In the genomic region with DNA sequence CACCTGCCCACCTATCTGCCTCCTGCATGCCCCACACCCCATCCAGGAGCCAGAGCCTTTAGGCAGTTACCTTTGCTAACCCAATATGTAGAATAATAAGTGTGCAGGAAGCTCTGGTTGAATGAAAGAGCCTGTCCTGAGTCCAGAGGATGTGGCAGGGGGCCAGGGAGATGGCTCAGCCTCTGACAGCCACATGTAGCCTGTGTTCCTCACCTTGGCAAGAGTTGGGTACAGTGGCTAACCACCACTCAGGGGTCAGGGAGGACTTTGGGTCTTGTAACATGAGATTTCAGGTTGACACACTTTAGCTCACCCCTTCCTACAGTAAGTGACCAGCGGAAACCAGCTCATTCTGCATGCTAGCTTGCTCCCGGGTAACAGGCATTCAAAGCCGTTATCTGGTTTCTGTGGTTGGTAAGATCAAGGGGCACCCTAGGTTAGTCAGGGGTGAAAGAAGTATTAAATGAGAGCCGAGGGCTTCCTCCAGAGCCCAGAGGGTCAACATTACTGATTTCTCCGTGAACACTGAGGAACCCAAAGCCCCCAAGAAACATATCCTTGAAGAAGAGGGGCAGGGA, we compare ENCODE assay signal across 8 mouse cellular contexts.
DNase-seq lines count a peak whose midpoint lies in the region; ATAC-seq and TF ChIP-seq lines count a peak whose summit lies in the region.

No protein-coding gene starts in this region.

- H3K9ac ChIP-seq in heart, adult 2 months (ENCODE audit: low read depth, low read length) = no peak overlapping the region; the same call in 1 of the 2 replicates
- no peak overlapping the region for H3K9ac ChIP-seq in lung, postnatal 0 days (replicated peaks; ENCODE audit: low read depth)
- H3K9ac ChIP-seq in hindbrain, embryonic 15.5 days = no peak overlapping the region
- no peak overlapping the region for H3K9ac ChIP-seq in stomach, embryonic 14.5 days (replicated peaks; ENCODE audit: low read depth, low read length)

- peak overlapping the region; percentile 54 for H3K27ac ChIP-seq in heart, adult 2 months
- H3K27ac ChIP-seq in lung, postnatal 0 days (ENCODE audit: low read length) = peak overlapping the region; percentile 43; the same call in 1 of the 2 replicates
- peak overlapping the region; percentile 32 for H3K27ac ChIP-seq in hindbrain, embryonic 15.5 days (replicated peaks)
- H3K27ac ChIP-seq in stomach, embryonic 14.5 days (ENCODE audit: low read length) = peak overlapping the region; percentile 69; the same call in 1 of the 2 replicates

- intact Hi-C loops in heart, adult 2 months (cut with DNase I) = loop anchor here (2.0 kb wide), 1 partner anchor 19 kb away; no protein-coding TSS in a partner anchor
- intact Hi-C loops in heart, postnatal 36 days (cut with DNase I) = no loop called here

- TF ChIP-seq CTCF in heart, adult 2 months (IDR thresholded peaks at IDR 0.05) = no peak
- TF ChIP-seq CTCF in lung, postnatal 0 days (IDR thresholded peaks at IDR 0.05) = no peak

- no peak for TF ChIP-seq POLR2A in heart, adult 2 months (IDR thresholded peaks at IDR 0.05; ENCODE audit: insufficient read depth, low read depth, low read length)

- H3K79me2 ChIP-seq in heart, adult 2 months (replicated peaks; ENCODE audit: control insufficient read depth, insufficient read depth, low read length) = no peaks in the 10 kb centered on the region; the same call in 1 of the 2 replicates

- H3K9me3 ChIP-seq in lung, postnatal 0 days (ENCODE audit: low read length) = no peaks in the 10 kb centered on the region
- no peaks in the 10 kb centered on the region for H3K9me3 ChIP-seq in hindbrain, embryonic 15.5 days
- no peaks in the 10 kb centered on the region for H3K9me3 ChIP-seq in stomach, embryonic 14.5 days (ENCODE audit: control insufficient read depth, low read depth, low read length)

- H3K4me2 ChIP-seq in lung, postnatal 0 days (replicated peaks; ENCODE audit: low read depth, low read length) = no peak overlapping the region
- no peak overlapping the region for H3K4me2 ChIP-seq in hindbrain, embryonic 15.5 days
- no peak overlapping the region for H3K4me2 ChIP-seq in stomach, embryonic 14.5 days (replicated peaks; ENCODE audit: low read depth, low read length)

- DNase-seq in heart, adult 2 months = peak in 1 of 2 experiments; percentile 45
- DNase-seq in heart, postnatal 36 days = no peak
- peak; percentile 27 for DNase-seq in lung, postnatal 0 days (ENCODE audit: low spot score)
- no peak for DNase-seq in lung, postnatal 10 days
- DNase-seq in urinary bladder, postnatal 25 days (ENCODE audit: low spot score) = no peak
- no peak for DNase-seq in retina, postnatal 1 day

- H3K4me3 ChIP-seq in heart, adult 2 months = no peak overlapping the region
- H3K4me3 ChIP-seq in lung, postnatal 0 days (ENCODE audit: low read depth, low read length) = no peak overlapping the region
- H3K4me3 ChIP-seq in hindbrain, embryonic 15.5 days = no peak overlapping the region
- H3K4me3 ChIP-seq in stomach, embryonic 14.5 days (ENCODE audit: low read depth, low read length) = no peak overlapping the region

- peaks cover 38% of the 10 kb centered on the region for H3K4me1 ChIP-seq in heart, adult 2 months (ENCODE audit: control insufficient read depth, insufficient read depth, low read length)
- H3K4me1 ChIP-seq in lung, postnatal 0 days (ENCODE audit: insufficient read depth, low read depth, low read length) = peaks cover 12% of the 10 kb centered on the region
- H3K4me1 ChIP-seq in hindbrain, embryonic 15.5 days (replicated peaks) = 0 out of 2 replicates have a peak, but pooled peaks cover 8% of the 10 kb centered on the region
- H3K4me1 ChIP-seq in stomach, embryonic 14.5 days (ENCODE audit: control insufficient read depth, insufficient read depth, low read length) = peaks cover 17% of the 10 kb centered on the region

- peaks cover 60% of the 10 kb centered on the region for H3K36me3 ChIP-seq in heart, adult 2 months (ENCODE audit: control insufficient read depth, insufficient read depth, low read length)
- H3K36me3 ChIP-seq in lung, postnatal 0 days (ENCODE audit: insufficient read depth, low read length) = no peaks in the 10 kb centered on the region
- no peaks in the 10 kb centered on the region for H3K36me3 ChIP-seq in hindbrain, embryonic 15.5 days
- H3K36me3 ChIP-seq in stomach, embryonic 14.5 days (ENCODE audit: control insufficient read depth, insufficient read depth, low read length) = no peaks in the 10 kb centered on the region

- ATAC-seq in lung, postnatal 0 days = no peak
- no peak for ATAC-seq in hindbrain, embryonic 15.5 days (ENCODE audit: low FRiP score, low read depth)
- no peak for ATAC-seq in stomach, embryonic 14.5 days (ENCODE audit: insufficient number of reproducible peaks, insufficient read depth, low FRiP score, low read depth)

- TF ChIP-seq EP300 in heart, adult 2 months (IDR thresholded peaks at IDR 0.05; ENCODE audit: insufficient read depth, low read depth, low read length) = no peak
- no peak for TF ChIP-seq EP300 in lung, postnatal 0 days (IDR thresholded peaks at IDR 0.05)

- H3K27me3 ChIP-seq in heart, adult 2 months (ENCODE audit: control insufficient read depth, insufficient read depth, low read length) = no peaks in the 10 kb centered on the region
- no peaks in the 10 kb centered on the region for H3K27me3 ChIP-seq in lung, postnatal 0 days (replicated peaks; ENCODE audit: insufficient read depth, low read length)
- H3K27me3 ChIP-seq in hindbrain, embryonic 15.5 days = no peaks in the 10 kb centered on the region
- no peaks in the 10 kb centered on the region for H3K27me3 ChIP-seq in stomach, embryonic 14.5 days (ENCODE audit: control insufficient read depth, insufficient read depth, low read length)

- 49% methylated on average over 5 of the region's 5 CpGs for WGBS in heart, adult 2 months
- 54% methylated on average over 5 of the region's 5 CpGs for WGBS in lung, postnatal 0 days
- WGBS in hindbrain, embryonic 15.5 days = 70% methylated on average over 5 of the region's 5 CpGs
- WGBS in stomach, embryonic 14.5 days = 60% methylated on average over 5 of the region's 5 CpGs
